Mouse (Mus musculus): ENCODE measurements around the gene Ces1d.

GRCm38 (mm10) chr8:93229446-93229845 lies 31.8 kb upstream of the Ces1d start, which contains the start of gene Ces1e:
- no peak for TF ChIP-seq CTCF (IDR thresholded peaks at IDR 0.05; ENCODE audit: control insufficient read depth, insufficient read depth, low read length)
- TF ChIP-seq POLR2A (IDR thresholded peaks at IDR 0.05; ENCODE audit: borderline replicate concordance, control insufficient read depth, low read depth, low read length) = no peak

All from bone marrow, adult 2 months (tissue).